Mouse (Mus musculus) embryonic fibroblast, embryonic 13.5 days (primary cell): ENCODE measurements at regions not wholly inside any gene's neighbourhood (a gene's known extent, or its start where the extent isn't known, plus 50 kb on each side); places are given as distances from the start of the nearest gene placed in this dataset.

Source experiments
- CTCF ChIP-seq: IDR thresholded peaks from 2 replicates; pipeline ENCODE4 v1.5.1; 2011; ENCODE audit warnings: mild to moderate bottlenecking, control low read depth, low read length, moderate library complexity, borderline replicate concordance; ENCODE audit not compliant: insufficient read depth
- POLR2A ChIP-seq: IDR thresholded peaks from 2 replicates; pipeline ENCODE4 v1.6.1; 2011; ENCODE audit warnings: low read depth, mild to moderate bottlenecking, control low read depth, low read length, moderate library complexity

- TF ChIP-seq CTCF (no peak), POLR2A (no peak)
Observed at GRCm38 (mm10) chr5:119560392-119560791, 110.1 kb upstream of the Tbx3 start.
